Mouse (Mus musculus) mature B cell (primary cell): ENCODE data around the gene Maats1.

ENCODE experiments used
- in situ Hi-C: fragments of 300-500 bp; cut with MboI; formaldehyde crosslinking; loops from 2 replicates; pipeline ENCODE4 v1.14.3; 2019

The Maats1 gene

DNA sequence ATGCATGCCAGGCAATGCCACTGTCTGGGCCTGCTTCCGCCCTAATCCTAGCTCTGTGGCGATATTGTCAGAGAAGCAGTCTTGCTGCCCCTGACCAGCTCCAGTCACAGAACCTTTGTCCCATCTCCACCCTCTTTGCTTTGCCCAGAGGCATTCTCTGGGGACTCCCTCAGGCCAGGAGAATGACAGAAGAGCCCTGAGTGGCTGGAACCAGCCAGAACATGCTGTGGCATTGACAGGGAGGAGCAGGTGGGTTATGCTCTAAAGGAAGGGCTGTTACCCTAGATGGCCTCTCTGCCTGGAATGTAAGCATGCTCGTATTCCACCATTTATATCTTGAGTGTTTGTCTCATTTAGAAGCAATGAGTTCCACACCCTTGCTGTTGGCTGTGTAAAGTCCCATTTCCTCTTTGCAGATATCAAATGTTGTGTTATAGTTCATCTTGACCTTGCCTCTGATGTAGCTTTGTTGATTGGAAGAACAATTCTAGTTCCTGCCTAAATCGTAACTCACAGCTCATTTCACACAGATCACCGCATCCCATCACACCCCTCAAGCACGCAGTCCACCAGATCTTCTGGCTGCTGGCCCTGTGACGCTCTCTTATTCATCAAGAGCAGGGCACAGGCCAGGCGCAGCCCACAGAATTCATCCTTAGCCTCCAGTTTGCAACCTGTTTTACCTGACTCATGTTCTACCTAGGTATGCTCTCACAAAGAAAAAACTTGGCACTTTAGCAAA is 28.9 kb upstream of the Maats1 start:
- in situ Hi-C loops = no loop called here

DNA sequence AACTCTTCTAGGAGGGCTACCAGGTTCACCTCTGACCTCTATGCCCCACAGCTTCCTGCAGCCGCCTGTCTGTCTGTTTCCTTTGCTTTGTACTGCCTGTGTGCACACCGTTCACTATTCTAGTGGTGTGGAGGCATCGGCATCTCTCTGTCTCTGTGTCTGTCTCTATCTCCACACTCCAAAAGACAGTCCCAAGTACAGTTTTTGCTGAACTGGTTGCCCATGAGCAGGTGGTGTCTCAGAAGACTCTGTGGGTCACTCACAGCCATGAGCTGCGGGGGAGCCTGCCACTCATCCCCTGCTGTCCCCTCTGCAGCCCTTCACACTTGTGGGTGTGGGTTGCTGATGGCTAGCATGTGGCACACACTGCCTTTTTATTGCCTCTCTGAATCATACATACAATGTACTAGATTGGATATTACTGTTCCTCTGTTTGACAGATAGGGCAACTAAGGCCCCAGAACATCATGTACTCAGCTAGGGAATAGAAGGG is 28.1 kb upstream of the Maats1 start:
- in situ Hi-C loops = no loop called here

- in situ Hi-C loops = no loop called here
Measured at GRCm38 (mm10) chr16:38369431-38369830, 27.5 kb upstream of the Maats1 start.

DNA sequence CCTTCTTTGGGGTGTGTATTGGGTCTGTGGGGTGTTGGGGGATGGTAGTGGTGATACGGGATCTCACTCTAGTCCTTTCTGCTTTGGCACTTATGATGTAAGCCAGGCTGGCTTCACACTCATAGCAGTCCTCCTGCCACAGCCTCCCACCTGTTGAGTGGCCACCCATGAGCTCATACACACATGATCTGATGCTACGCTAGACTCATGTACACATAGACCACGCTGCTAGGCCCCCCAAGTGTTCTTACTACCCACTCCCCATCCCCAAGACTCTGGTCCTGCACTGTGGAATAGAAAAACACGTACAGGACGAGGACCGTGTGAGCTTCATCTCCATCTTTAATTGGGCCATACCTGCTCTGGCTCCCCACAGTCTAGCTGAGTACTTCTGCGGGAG is 27.1 kb upstream of the Maats1 start:
- in situ Hi-C loops = no loop called here

DNA sequence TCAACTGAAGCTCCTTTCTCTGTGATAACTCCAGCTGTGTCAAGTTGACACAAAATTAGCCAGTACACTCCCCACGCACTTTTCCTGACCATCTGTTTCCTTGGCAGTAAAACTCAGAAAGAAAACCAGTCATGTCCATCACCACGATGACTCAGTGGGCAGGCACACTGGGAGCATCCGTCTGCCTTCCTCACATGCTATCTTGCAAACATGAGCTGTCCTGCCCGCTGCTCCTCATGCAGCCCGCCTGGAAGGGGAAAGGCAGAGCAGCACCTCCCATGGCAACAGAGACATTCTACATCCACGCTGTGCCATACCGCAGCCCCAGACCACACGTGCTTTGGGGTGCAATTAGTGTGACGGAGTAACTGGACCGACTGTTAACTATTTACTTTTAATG is 26.4 kb upstream of the Maats1 start:
- in situ Hi-C loops = no loop called here

DNA sequence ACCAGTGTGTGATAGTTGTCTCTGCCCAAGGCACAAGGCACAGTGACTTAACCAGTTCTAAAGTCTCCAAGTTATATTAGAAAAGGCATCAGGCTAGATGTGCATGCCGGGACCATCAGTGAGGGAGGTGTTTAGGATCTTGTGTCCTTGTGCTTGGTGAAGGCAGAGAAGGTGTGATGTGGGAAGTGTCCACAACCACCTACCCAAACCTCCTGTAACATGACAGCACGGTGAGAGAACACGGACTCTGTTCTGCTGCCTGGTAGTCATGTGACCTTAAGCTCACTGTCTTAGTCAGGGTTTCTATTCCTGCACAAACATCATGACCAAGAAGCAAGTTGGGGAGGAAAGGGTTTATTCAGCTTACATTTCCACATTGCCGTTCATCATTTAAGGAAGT is 24.3 kb upstream of the Maats1 start:
- in situ Hi-C loops = no loop called here

DNA sequence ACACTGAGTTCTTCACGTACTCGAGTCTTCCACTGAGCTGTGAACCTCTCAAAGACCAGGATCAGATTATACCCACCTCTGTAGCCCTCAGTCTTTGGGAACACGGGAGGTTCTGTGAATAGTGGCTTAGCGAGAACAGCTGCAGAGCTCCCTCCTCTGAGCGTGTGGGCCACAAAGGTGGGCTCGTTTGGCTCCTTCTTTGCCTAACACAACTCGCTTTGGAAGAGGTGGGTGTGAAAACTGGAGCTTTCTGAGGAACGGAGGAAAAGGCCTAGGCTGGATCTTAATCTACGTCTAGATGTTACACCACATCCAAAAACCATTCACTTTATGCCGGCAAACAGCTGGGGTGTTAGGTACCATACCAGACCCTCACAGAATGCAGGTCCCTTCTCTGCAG is 23.4 kb upstream of the Maats1 start:
- in situ Hi-C loops = no loop called here

GRCm38 (mm10) chr16:38363657-38364056 is 21.7 kb upstream of the Maats1 start:
- in situ Hi-C loops = no loop called here

DNA sequence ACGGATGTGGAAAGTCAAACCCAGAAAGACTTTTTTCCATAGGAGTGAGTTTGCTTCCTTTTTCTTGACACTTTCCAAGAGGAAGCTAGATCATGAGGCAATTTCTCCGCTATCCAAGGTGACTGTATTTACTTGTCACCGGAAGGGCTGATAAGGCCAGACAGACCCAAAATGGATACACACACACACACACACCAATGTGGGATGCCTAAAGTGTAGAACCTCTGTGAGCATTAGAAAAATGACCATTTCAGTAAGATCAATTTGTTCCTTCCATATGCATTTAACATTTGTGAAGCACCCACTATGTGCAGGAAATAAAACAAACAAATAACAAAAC is 21.3 kb upstream of the Maats1 start:
- in situ Hi-C loops = no loop called here

DNA sequence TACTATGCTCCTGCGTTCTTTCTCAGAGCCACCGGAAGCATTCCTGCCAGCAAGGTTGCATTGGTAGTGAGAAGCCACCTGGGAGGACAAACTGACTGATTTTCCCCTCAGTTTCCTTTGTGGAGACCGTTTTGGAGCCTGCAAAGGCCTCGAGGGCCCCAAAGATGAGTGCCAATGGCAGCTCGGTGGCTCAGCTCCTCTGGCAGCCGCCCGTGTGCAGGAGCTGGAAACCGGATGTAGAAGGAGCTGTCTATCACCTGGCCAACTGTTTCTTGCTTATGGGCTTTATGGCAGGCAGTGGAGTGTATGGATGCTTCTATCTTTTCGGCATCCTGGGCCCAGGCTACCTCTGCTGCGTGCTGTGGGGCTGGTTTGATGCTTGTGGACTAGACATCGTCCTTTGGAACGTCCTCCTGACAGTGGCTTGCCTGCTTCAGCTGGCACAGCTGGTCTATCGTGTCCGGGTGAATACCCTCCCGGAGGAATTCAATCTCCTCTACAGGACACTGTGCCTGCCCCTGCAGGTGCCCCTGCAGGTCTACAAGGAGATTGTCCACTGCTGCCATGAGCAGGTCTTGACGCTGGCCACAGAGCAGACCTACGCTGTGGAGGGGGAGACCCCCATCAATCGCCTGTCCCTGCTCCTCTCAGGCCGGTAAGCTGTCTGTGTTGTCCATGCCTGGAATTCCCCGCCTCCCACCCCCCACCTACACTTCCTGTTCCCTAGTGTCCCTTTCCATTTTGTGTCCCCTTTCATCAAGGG is 20.7 kb upstream of the Maats1 start:
- in situ Hi-C loops = no loop called here

DNA sequence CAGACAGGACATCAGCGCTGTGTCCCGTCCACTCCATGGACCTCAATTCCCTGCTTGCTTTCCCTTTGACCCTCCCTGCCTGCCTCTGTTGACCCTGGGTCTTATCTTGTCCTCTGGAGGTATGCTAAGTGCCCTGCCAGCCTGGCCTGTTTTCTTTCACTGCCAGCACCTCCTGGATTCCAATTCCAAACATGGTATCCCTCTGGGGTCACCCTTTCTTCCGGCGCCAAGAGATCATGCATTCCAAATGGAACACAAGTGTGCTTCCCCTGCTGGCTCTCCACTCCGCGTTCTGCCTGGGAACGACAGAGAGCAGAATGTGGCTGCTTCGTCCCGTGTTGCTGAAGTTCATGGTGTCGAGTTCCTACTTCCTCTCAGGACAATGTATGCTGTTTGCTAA is 20.0 kb upstream of the Maats1 start, which contains the start of gene Popdc2:
Gene Popdc2 (plus strand): TSS at position 277 of the 400 bp plus-strand sequence.
- in situ Hi-C loops = no loop called here

DNA sequence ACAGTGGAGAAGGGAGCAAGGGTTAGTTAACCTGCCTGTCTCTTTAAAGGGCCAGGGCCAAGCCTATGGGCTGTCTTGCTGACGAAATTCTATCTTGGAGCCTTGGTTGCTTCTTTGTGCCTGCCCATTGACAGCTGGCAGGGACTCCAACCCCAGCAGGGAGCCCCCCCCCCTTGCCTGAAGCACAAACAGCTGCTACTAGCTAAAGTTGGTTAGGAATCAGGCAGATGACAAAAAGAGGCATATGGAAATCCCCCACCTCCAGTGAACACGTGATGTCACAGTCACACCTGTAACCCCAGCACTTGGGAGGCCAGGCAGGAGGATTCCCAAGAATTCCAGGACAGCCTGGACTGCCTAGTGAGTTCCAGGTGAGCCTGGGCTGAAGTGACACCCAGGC is 18.4 kb upstream of the Maats1 start:
- in situ Hi-C loops = no loop called here

DNA sequence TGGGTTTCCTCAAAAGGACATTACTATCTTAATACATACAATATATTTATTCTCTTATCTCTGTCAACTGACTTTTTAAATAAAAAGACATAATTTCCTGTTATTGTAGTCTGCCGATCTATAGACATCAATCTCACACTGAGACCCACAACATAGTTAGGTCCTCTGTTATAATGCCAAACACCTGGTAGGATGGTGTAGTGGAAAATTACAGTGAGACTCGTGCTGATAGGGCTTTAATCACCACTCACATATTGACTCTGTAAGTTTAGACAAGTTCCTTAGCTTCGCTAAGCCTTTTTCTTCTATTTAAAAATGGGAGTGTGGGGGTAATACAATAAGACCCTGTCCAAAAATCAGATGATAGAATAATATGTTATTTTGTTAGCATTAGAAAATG is 17.9 kb upstream of the Maats1 start:
- in situ Hi-C loops = no loop called here

DNA sequence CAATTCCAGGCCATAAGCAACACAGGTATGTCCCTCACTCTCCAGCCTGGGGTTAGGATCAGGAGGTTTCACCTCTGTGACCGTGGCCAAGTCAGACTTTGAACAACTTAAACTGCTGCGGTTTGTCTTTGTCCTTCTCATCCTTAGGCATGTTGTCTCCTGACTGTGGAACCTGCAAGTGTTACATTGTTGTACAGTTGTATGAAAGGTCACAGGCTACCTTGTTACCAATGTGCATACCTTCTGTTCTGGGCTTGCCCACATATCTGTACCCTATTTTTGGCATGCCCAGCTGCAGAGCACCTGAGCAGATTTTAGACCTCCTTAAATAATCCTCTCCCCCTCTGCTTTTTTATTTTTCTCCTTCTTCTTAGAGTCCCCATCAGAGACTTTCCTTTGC is 17.3 kb upstream of the Maats1 start:
- in situ Hi-C loops = no loop called here

GRCm38 (mm10) chr16:38358256-38358812 is 16.4 kb upstream of the Maats1 start:
- in situ Hi-C loops = no loop called here

- in situ Hi-C loops = no loop called here
Measured at GRCm38 (mm10) chr16:38354185-38354913, 12.4 kb upstream of the Maats1 start.

GRCm38 (mm10) chr16:38353642-38354041 is 11.7 kb upstream of the Maats1 start:
- in situ Hi-C loops = no loop called here

DNA sequence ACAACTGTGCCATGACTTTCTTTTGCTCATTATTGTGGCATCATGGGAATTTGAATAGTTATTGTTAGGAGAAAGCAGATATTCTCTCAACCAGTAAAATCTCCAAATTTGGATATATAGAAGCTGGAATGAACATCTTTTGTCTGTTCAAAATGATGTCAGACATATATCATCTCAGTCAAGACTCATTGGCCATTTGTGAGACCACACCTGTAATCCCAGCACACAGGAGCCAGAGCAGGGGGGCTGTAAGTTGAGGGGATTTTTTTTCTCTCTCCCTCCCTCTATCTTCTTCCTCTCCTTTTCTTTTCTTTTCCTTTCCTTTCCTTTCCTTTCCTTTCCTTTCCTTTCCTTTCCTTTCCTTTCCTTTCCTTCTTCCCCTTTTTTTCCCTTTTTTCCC is 10.9 kb upstream of the Maats1 start:
- in situ Hi-C loops = no loop called here

DNA sequence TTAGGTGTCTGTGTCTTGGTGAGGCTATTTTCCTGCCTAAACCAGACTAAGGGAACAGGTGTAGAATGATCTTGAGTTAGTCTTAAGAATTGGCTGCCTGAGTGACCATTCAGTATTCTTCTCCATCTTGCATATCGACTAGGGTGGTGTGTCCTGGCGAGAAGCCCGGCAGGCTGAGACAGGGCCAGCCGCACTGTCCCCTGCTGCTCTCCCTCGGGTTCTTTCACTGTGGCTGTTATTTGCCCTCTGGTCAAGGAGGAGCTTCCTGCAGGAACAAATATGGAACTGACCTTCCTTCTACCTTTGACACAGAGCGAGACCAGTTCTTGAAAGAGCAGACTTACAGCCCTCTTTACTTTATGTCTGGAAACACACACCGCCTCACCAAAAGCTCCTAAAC is 10.1 kb upstream of the Maats1 start:
- in situ Hi-C loops = no loop called here

DNA sequence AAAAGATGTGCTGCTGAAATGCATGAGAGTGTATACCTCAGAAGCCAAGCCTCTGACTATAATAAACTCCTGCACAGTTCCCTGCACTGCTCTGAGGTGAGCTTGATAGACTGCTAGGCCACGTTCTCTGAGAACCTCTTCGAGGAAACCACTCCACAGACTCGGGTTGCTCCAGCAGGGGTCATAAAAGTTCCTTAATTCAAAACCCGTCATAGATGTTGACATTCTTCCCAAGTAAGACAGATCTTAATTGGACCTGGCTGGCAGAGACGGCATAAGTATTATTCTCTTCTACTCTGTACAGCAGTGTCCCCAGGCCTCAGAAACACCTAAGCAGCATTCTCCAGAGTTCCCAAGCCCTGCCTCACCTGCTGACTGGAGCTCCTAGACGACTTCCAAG is 9.0 kb upstream of the Maats1 start:
- in situ Hi-C loops = no loop called here

GRCm38 (mm10) chr16:38350361-38350855 is 8.5 kb upstream of the Maats1 start:
- in situ Hi-C loops = no loop called here

GRCm38 (mm10) chr16:38349881-38350280 is 7.9 kb upstream of the Maats1 start:
- in situ Hi-C loops = loop anchor here (10.0 kb wide), 2 partner anchors 155 to 375 kb away; no protein-coding TSS in a partner anchor
